Mouse (Mus musculus) hindbrain, embryonic 16.5 days (tissue): ENCODE data around the gene Gbf1. TPM values are rescaled to one million over a fixed set of nuclear protein-coding genes. Genes with fewer than 3 reads are reported as not detected.
"Not testable (repeated sequence)": the region's sequence is repeated elsewhere in the genome, so short reads cannot be mapped to it uniquely, and the experiment has no call there.

Experiments
- ATAC-seq: fragments of 200-750 bp; cut with Nextera tagmentation; 2 replicates; pipeline ENCODE4 v1.8.0; 2017; ENCODE audit warnings: moderate TSS enrichment, moderate library complexity
- H3K27ac ChIP-seq: fragments of 300-500 bp; sonication (generic); 2 replicates; pipeline ENCODE4 v1.5.1; 2014; ENCODE audit warnings: low read depth, mild to moderate bottlenecking, control low read depth, low read length, moderate library complexity
- H3K27me3 ChIP-seq: fragments of 300-500 bp; sonication (generic); replicated peaks from 2 replicates; pipeline ENCODE4 v1.6.1; 2014; ENCODE audit warnings: low read length; ENCODE audit not compliant: control insufficient read depth, insufficient read depth
- H3K36me3 ChIP-seq: fragments of 300-500 bp; sonication (generic); 2 replicates; pipeline ENCODE4 v1.6.1; 2014; ENCODE audit warnings: mild to moderate bottlenecking, low read length, moderate library complexity, mixed read lengths; ENCODE audit not compliant: control insufficient read depth, insufficient read depth
- H3K4me1 ChIP-seq: fragments of 300-500 bp; sonication (generic); 2 replicates; pipeline ENCODE4 v1.6.1; 2014; ENCODE audit warnings: low read depth, low read length; ENCODE audit not compliant: control insufficient read depth, insufficient read depth
- H3K4me2 ChIP-seq: fragments of 300-500 bp; sonication (generic); 2 replicates; pipeline ENCODE4 v1.6.1; 2014; ENCODE audit warnings: mild to moderate bottlenecking, low read length, control low read depth, moderate library complexity
- H3K4me3 ChIP-seq: fragments of 300-500 bp; sonication (generic); 2 replicates; pipeline ENCODE4 v1.5.1; 2014; ENCODE audit warnings: mild to moderate bottlenecking, low read length, control low read depth, moderate library complexity
- H3K9ac ChIP-seq: fragments of 300-500 bp; sonication (generic); 2 replicates; pipeline ENCODE4 v1.6.1; 2014; ENCODE audit warnings: low read depth, mild to moderate bottlenecking, control low read depth, low read length, moderate library complexity
- H3K9me3 ChIP-seq: fragments of 300-500 bp; sonication (generic); 2 replicates; pipeline ENCODE4 v1.6.1; 2014; ENCODE audit warnings: mild to moderate bottlenecking, low read length, moderate library complexity; ENCODE audit not compliant: control insufficient read depth
- WGBS: fragments of 180-500 bp; shearing (Covaris S2); extraction: QIAGEN DNeasy Blood & Tissue Kit; methylation state at CpG from one replicate; pipeline ENCODE4 v1.1.7; 2014; 5-methylcytosine and 5-hydroxymethylcytosine counted together
- polyA plus RNA-seq: library from polyadenylated mRNA; unstranded; fragments of >200 nt; fragmentation: Nextera tagmentation; extraction: Ambion mirVana; gene quantifications from 2 replicates; pipeline ENCODE4 v1.2.1, GENCODE M21; 2015

Gene Gbf1
- polyA plus RNA-seq, 1 experiment from 2014 or later = 71.0 TPM

DNA sequence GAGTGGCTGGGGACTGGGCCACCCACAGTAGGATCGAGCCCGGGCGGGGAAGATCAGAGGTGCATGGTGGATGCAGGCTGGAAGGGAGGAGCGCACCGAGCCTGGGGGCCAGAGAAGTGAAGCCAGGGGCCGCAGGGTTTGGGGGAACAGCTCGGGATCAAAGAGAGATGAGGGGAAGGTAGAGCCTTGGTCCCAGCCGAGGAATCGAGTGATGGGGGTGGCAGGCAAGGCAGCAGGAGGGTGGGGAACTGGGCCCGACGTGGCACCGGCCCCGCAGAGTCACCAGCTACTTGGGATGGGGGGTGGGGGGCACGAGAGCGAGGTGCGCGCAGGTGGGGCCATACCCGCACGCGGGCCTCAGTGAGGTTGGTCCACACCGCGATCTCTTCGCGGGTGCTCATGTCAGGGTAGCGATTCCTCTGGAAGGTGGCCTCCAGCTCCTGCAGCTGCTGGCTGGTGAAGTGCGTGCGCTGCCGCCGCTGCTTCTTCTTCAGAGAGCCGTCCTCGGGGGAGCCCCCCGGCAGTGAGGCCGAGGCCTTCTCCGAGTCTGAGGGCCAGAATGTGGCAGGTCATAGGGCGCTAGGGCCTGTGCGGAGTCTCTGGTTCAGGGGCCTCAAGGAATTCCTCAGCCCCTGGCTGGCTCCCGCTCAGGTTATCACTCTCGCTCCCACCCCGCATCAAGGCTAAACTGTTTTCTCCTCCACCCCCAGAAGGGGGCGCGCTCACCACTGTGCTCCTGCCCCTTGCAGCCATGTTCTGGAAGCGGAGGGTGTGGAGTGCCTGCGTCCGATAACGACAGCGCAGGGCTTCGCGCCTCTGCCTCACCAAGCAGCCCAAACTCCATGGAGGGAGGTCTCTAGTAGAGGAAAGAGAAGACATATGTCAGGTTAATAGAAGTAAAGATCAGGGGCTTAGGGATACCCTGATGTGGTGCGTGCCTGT is 15.4 kb upstream of the Gbf1 start:
- 0 out of 2 replicates have a peak, but pooled peaks have one; percentile 3 for ATAC-seq
- peaks cover 50% of the 10 kb centered on the region for H3K27me3 ChIP-seq
- H3K9ac ChIP-seq = peak overlapping the region; percentile 71; the same call in 1 of the 2 replicates
- H3K27ac ChIP-seq = no peak overlapping the region
- H3K9me3 ChIP-seq = no peaks in the 10 kb centered on the region
- H3K4me1 ChIP-seq = peaks cover 19% of the 10 kb centered on the region
- peak overlapping the region; percentile 68 for H3K4me3 ChIP-seq
- 3% methylated on average over 46 of the region's 49 CpGs for WGBS
- peak overlapping the region; percentile 100 for H3K4me2 ChIP-seq
- no peaks in the 10 kb centered on the region for H3K36me3 ChIP-seq

DNA sequence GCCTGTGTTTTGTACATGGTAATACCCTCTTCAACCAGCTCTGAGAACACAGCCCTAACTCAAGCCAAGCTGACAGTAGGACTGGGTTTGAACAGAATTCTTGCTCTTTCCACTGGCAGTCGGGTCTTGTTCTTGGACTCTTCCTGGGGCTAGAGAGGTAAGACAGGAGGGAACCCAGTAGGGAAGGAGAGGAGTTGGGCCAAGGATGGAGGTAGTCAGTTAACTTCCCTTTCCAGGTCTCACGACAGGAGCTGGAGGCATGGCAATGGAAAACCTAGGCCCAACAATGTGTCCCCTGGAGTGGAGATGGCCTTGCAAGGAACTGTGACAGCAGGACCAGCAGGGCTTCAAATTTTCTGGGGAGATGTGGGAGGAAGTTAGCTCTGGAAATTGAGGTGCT is 12.0 kb upstream of the Gbf1 start:
- Histone ChIP-seq H3K9ac (no peak overlapping the region), H3K27me3 (peaks cover 45% of the 10 kb centered on the region), H3K9me3 (no peaks in the 10 kb centered on the region), H3K27ac (no peak overlapping the region), H3K4me2 (no peak overlapping the region), H3K4me3 (no peak overlapping the region), H3K4me1 (peaks cover 16% of the 10 kb centered on the region), H3K36me3 (no peaks in the 10 kb centered on the region)
- WGBS = 58% methylated on average over 2 of the region's 2 CpGs
- ATAC-seq = no peak

DNA sequence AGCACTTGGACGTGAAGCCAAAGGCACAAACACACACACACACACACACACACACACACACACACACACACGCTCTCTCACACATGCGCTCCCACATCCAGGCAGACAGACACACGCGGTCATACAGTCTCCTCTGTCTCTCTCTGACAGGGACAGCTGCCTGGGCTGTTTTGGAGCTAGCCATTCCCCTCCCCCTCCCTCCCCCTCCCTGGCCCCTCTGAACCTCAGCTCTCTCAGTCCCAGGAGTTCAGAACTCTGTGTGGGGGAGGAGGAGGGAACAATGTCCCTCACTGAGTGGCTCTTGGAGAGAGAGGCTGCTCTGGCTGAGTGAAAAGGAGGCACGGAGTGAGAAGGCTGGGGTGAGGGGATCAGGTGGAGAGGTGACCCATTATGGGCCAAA is 11.2 kb upstream of the Gbf1 start:
- Histone ChIP-seq H3K9ac (no peak overlapping the region), H3K27me3 (peaks cover 50% of the 10 kb centered on the region), H3K4me1 (peaks cover 8% of the 10 kb centered on the region), H3K4me3 (no peak overlapping the region), H3K27ac (no peak overlapping the region), H3K4me2 (no peak overlapping the region), H3K9me3 (no peaks in the 10 kb centered on the region), H3K36me3 (no peaks in the 10 kb centered on the region)
- no peak for ATAC-seq
- WGBS = 5% methylated on average over 6 of the region's 6 CpGs

DNA sequence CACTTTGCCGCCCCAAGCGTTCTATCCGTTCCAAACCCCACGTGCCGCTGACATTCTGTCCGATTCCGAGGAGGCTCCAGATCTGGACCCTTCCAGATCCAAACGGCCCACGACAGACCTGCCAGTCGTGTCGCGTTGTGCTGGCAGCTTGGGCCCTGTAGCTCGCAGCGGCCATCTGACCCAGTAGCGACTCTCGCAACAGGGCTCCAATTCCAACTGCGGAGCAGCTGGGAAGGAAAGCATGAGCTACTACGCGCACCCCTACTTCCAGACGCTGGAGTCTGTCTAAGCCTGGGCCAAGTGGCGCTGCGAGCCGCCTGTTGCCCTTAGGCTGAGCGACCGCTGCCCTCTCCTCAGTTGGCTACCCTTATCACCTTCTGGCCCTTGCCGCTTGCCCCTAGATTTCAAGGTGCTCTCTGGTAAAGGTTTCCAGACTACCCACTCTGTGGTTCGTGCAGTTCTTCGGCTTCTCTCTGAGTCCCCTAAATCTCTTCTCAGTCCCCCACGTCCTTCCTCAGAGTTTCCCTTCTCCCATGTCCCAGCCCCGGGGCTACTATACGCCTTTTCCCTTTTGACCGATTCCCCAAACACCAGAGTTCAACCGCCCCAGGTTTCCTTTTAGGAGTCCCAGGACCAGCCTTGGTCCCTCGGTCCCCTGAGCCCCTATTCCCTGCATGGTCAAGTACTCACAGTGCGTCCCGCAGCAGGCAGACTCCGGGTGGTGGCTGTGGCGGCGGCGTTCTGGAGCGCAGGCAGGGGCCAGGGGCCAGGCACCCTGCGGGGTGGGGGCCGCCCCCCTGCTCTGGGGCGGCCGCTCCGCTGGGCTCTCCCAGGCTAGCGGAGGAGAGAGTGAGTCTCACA is 4.6 kb upstream of the Gbf1 start, which contains the start of gene Pitx3:
Pitx3 (minus strand) TSS at position 816 of the 861 bp plus-strand sequence.
- Histone ChIP-seq H3K36me3 (no peaks in the 10 kb centered on the region), H3K9me3 (no peaks in the 10 kb centered on the region), H3K9ac (peak within 1 kb of the TSS; percentile 41), H3K27me3 (peaks cover 53% of the 10 kb centered on the region), H3K4me3 (peak within 1 kb of the TSS; percentile 51), H3K4me1 (peaks cover 19% of the 10 kb centered on the region), H3K4me2 (peak within 1 kb of the TSS; percentile 89), H3K27ac (no peak within 1 kb of the TSS)
- no peak for ATAC-seq
- 2% methylated on average over 37 of the region's 47 CpGs for WGBS

DNA sequence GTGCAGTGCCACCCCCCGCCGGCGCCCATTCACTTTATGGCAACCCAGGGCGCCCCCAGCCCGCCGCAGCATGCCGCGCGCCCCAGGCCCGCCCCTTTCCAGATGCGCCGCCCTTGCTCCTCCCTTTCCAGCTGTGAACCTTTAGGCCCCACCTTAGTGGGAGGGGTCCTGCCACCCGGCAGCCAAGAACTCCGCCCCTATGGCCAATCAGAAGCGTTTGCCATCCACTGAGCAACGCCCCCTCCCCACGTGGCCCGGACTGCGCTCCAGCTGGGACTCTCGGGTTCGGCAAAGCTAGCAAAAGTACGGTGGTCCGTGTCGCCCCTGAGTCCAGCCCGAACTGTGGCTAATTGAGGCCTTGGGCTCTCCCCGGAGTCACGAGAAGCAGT is 3.9 kb upstream of the Gbf1 start:
- peaks cover 53% of the 10 kb centered on the region for H3K27me3 ChIP-seq
- peaks cover 23% of the 10 kb centered on the region for H3K4me1 ChIP-seq
- under 1% methylated on average over 25 of the region's 27 CpGs for WGBS
- ATAC-seq = peak; percentile 25; the same call in 1 of the 2 replicates
- no peaks in the 10 kb centered on the region for H3K36me3 ChIP-seq
- H3K27ac ChIP-seq = no peak overlapping the region
- H3K4me2 ChIP-seq = peak overlapping the region; percentile 89
- peak overlapping the region; percentile 41; the same call in 1 of the 2 replicates for H3K9ac ChIP-seq
- peak overlapping the region; percentile 51 for H3K4me3 ChIP-seq
- no peaks in the 10 kb centered on the region for H3K9me3 ChIP-seq

DNA sequence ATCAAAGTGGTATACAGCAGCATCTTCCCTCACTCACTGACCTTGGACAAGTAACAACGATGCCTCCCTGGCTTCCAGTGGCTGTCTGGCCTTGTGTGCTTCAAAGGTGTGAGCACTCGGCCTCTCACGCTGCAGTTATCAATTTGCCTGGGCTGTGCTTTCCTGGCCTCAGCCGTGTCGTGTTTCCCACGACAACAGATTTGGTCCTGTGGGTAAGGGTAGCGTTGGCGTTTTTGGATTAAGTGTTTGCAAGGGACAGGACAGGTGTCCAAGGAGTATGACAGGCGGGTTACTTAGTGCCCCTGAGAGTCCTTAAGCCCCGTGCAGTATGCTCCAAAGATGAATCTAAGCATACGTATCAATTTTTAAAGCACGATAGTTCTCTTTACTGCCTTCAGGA is 3.2 kb upstream of the Gbf1 start:
- Histone ChIP-seq H3K9ac (no peak overlapping the region), H3K9me3 (no peaks in the 10 kb centered on the region), H3K4me1 (peaks cover 30% of the 10 kb centered on the region), H3K4me2 (peak overlapping the region; percentile 89), H3K4me3 (no peak overlapping the region), H3K36me3 (no peaks in the 10 kb centered on the region), H3K27ac (no peak overlapping the region), H3K27me3 (peaks cover 49% of the 10 kb centered on the region)
- ATAC-seq = no peak
- 26% methylated on average over 12 of the region's 12 CpGs for WGBS

DNA sequence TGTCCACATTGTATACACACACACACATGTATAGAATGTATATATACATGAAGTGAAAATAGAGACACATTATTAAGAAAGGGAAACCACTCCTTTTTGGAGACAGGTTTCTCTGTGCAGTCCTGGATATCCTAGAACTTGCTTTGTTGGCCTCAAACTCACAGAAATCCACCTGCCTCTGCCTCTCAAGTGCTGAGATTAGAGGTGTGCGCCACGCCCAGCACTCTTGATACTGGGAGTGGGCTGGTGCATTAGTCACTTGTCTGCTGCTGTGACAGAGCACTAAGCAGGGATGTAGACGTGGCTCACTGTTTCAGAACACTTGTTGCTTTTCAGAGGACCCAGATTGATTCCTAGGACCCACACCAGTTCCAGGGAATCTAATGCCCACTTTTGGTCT is 13.6 kb downstream of the Gbf1 start:
- H3K9ac ChIP-seq = no peak overlapping the region
- no peaks in the 10 kb centered on the region; the same call in 1 of the 2 replicates for H3K36me3 ChIP-seq
- H3K4me3 ChIP-seq = no peak overlapping the region
- no peak for ATAC-seq
- no peaks in the 10 kb centered on the region for H3K27me3 ChIP-seq
- H3K4me2 ChIP-seq = no peak overlapping the region
- WGBS = 93% methylated on average over 3 of the region's 3 CpGs
- H3K9me3 ChIP-seq = no peaks in the 10 kb centered on the region
- no peaks in the 10 kb centered on the region for H3K4me1 ChIP-seq
- H3K27ac ChIP-seq = no peak overlapping the region

DNA sequence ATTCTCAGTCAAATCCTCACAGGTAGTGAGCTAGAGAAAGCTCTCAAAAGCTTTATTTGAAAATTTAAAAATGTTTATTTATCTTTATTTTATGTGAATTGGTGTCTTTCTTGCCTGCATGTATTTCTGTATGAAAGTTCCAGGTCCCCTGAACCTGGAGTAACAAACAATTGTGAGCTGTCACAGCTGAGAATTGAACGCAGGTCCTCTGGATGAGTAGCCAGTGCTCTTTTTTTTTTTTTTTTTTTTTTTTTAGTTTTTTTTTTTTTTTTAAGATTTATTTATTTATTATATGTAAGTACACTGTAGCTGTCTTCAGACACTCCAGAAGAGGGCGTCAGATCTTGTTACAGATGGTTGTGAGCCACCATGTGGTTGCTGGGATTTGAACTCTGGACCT is 14.9 kb downstream of the Gbf1 start:
- 100% methylated on average over 1 of the region's 2 CpGs for WGBS
- ATAC-seq = not testable (repeated sequence)

DNA sequence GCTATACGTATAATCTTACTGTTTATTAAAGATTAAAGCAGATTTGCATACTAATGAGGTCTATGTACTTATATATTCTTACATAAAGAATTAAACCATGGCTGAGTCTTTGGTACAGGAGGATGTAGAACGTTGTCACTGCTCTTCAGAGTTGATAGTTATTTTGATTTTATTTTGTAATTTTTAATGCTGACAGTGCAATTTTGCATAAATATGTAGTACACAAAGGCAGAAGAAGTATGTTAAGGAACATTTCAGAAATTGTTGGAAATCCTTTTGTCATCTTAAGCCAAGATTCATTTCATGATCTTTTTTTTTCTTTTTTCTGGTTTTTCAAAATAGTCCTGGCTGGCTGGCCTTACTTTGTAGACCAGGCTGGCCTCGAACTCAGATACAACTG is 17.1 kb downstream of the Gbf1 start:
- no peaks in the 10 kb centered on the region for H3K4me1 ChIP-seq
- no peak overlapping the region for H3K9ac ChIP-seq
- no peak for ATAC-seq
- H3K4me3 ChIP-seq = no peak overlapping the region
- no peak overlapping the region for H3K4me2 ChIP-seq
- 80% methylated on average over 3 of the region's 3 CpGs for WGBS
- no peaks in the 10 kb centered on the region for H3K27me3 ChIP-seq
- H3K27ac ChIP-seq = no peak overlapping the region
- no peaks in the 10 kb centered on the region for H3K9me3 ChIP-seq
- peaks cover 3% of the 10 kb centered on the region for H3K36me3 ChIP-seq

More for the DNA sequence above, 14.9 kb downstream of the Gbf1 start:
- H3K4me3 ChIP-seq, H3K4me2 ChIP-seq, H3K4me1 ChIP-seq, H3K9ac ChIP-seq, H3K36me3 ChIP-seq, H3K27ac ChIP-seq, H3K27me3 ChIP-seq, H3K9me3 ChIP-seq: not testable (repeated sequence)
